Mouse (Mus musculus) kidney, adult 18-20 months (tissue): ENCODE measurements at regions not wholly inside any gene's neighbourhood (a gene's known extent, or its start where the extent isn't known, plus 50 kb on each side); places are given as distances from the start of the nearest gene placed in this dataset.

Experiments
- DNase-seq: peaks from one replicate; pipeline ENCODE4 v3.0.0; 2021

DNA sequence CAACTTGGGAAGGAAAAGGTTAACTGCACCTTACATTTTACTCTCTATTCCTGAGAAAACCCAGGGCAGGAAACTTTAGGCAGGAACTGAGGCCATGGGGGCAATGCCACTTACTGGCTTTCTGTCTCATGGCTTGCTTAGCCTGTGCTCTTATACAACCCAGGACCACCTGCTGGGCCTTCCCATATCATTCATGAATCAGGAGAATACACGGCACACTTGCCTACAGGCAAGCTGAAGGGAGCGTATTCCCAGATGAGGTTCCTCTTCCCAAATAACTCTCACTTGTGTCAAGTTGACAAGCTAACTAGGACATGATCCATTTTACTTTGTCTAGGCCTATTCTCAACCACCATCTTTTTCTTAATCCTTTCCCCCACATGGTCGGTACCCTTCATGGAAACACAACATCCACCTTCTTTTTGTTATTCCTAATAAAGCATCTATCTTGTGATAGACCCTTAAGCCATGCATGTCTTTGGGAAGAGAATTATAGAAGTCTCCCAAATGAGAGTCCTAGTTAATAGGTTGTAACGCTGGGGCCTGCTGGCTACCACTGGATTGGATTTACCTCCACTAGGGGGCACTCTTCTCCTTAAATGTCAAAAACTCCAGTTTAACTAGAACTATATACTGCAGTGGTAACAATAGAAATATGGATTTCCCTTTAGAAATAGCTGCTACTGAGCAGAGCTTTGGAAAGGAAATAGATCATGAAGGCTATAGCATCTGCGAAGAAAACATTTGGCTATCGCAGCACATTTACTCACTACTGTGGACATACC lies 373.2 kb upstream of the Gm10131 start:
- peak; percentile 22 for DNase-seq

GRCm38 (mm10) chr8:34483212-34483611 lies 371.7 kb upstream of the Gm10131 start:
- no peak for DNase-seq

- DNase-seq = no peak
These were observed 371.1 kb upstream of the Gm10131 start for GRCm38 (mm10) chr8:34482676-34483075.

DNA sequence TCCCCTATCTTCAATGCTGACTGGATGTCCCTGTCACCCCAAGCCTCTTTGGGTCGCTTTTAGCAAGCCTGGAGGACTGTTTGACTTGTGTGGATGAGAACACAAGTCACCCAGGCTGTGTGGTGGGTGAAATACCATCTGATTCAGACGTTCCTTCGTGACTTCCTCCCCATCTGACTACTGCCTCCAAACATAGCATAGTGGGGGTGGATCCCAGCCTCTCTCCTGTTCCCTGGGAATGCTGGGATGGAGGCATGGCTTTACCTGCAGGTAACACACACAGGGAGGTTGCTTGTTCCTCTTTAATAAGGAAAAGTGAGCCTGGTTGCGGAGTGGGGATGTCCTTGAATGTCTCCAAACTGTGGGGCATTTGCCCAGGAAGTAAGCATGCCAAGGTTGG lies 369.0 kb upstream of the Gm10131 start:
- no peak for DNase-seq

- no peak for DNase-seq
These were observed 367.4 kb upstream of the Gm10131 start for GRCm38 (mm10) chr8:34478891-34479290.

DNA sequence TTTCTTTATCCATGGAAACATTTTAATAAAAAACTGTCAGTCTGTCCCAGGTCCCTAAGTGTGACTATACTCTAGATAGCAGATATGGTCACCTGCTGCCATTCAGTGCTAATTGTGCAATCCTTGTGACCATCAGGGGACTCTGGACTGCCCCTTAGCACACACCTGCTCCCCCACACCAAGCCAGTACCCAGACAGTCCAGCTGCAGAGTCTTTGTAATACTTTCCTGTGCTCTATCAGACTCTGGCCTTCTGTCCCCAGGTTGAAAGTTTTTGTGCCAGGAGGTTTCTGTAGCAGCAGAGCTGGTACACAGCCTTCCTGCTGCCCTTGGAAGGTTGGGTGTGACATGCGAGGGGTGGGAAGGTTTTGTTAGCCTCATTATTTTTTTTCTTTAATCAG lies 366.9 kb upstream of the Gm10131 start:
- DNase-seq = no peak

DNA sequence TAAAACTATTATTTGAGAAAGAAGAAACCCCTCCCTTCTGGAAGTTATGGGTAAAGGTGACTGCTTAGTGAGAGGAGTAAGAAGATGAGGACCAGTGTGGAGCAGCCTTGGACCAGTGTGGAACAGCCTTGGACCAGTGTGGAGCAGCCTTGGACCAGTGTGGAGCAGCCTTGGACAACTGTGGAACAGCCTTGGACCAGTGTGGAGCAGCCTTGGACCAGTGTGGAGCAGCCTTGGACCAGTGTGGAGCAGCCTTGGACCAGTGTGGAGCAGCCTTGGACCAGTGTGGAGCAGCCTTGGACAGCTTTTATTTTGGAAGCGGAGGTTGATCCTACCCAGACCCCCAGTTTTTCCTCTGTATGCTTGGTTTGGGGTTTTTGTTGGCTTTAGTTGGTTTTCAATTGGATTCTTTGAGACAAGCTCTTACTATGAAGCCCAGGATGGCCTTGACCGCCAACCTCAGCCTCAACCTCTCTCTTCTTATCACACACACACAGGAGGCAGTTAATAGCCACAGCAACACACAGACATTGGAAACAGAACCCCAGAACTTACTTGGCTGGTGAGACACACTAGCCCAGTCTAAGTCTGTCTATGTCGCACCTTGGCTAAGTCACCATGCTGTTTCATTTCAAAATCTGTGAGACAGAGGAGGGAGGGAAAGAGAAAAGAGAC lies 364.7 kb upstream of the Gm10131 start:
- no peak for DNase-seq

- DNase-seq = no peak
These were observed 363.1 kb upstream of the Gm10131 start for GRCm38 (mm10) chr8:34474593-34474992.

DNA sequence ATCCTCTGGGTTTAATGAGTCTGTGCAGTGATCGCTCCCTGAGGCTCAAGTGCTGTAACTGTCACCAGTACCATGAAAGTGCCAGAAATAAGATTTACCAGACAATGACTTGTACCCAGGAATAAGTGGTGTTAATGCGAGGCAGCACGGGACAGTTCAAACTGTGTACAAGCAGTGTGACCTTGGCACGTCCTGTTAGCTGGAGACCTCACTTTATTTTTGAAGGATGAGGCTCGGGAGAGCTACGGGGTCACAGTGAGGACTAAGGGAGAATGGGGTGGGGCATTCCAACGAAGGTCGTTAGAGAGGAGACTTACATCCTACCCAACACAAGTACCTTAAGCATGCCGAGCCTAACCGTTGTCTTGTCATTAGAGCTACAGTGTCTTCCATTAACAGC lies 362.2 kb upstream of the Gm10131 start:
- no peak for DNase-seq

- DNase-seq = no peak
These were observed 361.8 kb upstream of the Gm10131 start for GRCm38 (mm10) chr8:34473301-34473700.

DNA sequence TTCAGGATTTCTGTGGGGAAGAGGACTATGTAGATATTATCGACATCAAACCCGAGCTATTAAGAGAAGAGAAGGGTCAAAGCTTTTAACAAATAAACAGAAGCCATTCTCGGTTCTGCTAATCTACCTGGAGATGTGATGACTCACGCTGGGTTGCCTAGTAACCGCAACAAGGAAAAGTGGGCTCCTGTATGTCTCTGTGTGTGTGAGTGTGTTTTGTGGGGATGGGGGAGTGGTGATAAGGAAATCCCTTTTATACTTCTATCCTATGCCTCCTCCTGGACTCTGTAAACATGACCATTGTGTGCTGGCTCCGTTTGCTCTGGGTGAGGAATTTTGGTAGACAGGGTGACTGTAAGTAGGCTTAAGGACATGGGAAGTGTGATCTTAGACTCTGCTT lies 361.3 kb upstream of the Gm10131 start:
- DNase-seq = no peak

DNA sequence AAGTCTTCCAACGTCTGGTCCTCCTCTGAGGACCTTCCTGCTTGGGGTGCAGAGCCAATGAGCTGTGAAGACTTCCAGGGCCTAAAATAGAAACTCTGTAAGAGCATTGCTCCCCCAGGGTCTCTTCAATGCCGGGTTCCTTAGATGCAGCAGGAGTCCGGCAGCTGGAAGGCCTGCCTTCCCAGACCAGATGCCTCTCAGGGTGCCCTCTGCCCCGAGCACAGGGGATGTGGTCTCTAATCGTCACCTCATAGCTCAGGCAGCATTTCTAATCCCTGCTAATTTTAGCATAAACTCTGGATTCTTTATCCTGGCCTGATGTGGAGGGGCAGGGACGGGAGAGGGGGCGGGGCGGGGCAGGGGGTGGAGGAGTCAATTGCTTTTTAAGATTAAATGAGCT lies 360.9 kb upstream of the Gm10131 start:
- DNase-seq = no peak

DNA sequence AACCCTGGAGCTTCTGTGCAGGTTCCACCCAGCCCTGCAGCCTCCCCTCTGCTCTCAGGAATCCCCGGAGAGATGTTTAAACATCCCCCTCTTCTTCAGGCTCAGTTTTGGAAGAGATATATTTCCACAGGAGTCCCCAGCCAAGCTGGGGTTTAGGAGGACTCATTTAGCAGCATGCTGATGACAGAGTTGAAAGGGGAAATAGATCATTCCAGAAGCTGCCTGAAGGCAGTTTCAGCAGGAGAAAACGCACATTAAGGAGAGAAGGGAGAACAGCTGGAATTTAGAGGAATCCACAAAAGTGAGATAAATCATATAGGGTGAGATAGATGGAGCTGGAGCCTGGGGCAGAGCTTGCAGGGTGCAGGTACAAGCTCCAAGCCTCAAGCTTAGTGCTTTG lies 357.6 kb upstream of the Gm10131 start:
- no peak for DNase-seq

- DNase-seq = no peak
These were observed 355.3 kb upstream of the Gm10131 start for GRCm38 (mm10) chr8:34466786-34467364.

DNA sequence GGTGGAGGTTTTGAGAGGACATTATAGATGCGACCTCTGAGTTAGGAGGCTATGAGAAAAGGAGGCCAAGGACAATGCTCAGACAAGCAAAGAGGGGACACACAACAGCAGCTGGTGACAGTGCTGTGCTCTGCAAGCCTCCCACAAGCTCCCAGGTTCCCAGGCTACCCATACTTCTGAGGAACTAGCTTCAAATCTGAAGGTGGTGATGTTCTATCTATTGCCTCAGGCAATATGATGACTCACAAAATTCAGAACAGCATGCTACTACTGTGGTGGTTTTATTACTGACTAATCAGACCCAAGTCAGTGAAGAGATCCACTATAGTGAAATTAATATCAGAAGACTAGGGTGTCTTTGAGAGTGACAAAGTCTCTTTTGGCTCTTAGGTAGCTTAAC lies 353.9 kb upstream of the Gm10131 start:
- no peak for DNase-seq

DNA sequence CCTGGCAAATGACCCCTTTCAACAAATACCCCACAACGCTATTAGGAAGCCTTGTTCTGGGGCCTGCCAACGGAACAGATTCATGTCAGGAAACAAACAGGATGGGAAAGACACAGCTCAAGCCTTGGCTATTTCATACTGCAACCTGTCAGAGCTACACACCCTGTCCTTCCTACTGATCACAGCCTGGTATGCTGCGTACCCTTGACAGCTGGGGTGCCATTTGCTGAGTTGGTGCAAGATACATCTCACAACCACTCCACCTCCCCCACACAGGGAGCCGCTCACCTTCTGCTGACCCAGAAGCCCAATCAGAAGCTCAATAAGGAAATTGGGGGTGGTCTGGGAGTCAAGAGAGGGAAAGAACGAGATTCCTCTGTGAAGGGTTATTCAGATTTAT lies 350.7 kb upstream of the Gm10131 start:
- DNase-seq = no peak

DNA sequence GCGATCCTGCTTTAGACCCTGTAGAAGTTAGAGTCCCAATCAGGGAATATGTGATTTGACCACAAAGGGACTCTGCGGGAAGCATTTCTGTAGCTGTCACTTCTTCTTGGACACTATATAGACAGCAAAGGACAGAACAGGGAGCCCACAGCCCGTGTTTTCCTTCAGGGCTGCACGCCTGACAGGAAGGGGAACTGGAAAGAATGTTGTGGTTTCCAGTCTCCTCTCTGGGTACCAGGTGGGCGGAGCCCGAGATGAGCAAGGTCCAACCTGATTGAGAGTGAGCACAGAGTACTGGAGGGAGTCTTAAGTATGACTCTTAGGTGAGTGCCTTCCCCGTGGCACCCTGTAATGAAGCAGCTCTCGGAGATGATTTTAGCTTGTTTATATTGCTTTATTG lies 346.8 kb upstream of the Gm10131 start:
- DNase-seq = no peak

DNA sequence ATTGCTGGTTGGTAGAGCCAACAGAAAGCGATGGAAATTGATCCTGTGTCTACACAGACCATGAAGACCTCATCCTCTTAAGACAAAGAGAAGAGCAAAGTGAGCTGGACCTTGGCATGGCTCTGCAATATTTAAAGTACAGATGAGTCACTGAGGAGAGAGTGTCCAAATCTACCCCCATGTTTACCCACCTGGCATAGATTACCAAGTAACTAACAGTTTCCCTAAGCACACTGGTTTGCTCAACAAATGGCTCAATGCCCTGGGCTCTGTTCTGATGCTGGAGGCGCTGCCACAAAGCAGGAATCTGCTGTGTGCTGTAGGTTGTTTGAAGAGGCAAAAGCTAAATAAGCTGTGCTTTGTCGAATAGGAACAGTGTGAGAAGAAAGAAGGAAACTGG lies 345.0 kb upstream of the Gm10131 start:
- DNase-seq = no peak

- no peak for DNase-seq
These were observed 343.8 kb upstream of the Gm10131 start for GRCm38 (mm10) chr8:34455376-34455775.

GRCm38 (mm10) chr8:34452811-34453210 lies 341.3 kb upstream of the Gm10131 start:
- no peak for DNase-seq

GRCm38 (mm10) chr8:34451211-34452000 lies 339.9 kb upstream of the Gm10131 start:
- DNase-seq = no peak

DNA sequence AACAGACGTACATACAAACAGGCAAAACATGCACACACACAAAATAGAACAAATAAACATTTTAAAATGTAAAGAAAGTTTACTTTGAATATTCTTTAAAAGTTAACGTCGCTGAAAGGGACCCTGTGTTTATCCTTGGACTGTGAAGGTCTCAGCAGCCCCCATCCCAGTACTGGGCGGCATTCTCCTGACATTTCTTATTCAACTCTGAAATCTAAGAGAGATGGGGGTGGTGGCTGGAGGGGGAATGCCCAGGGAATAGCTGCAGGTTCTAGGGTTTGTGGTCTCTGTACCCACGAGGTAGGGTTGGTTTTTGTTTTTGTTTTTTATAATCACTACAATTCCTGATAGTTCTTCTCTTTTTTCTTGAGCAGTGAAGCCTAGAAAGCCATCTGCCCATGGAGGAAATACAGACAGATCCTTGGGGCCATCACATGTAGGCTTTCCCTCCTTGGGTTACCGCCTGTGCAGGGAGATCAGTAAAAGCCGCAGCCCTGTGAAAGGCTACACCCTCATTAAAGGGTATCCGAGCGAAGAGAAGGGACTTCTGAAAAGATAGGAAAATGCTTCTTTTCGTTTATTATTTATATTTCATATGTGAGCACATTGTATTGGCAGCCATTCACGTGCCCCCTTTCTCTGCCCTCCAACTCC lies 338.0 kb upstream of the Gm10131 start:
- no peak for DNase-seq
